Mouse (Mus musculus) cerebellum, adult 8-10 months (tissue): ENCODE results near the gene Chit1.

Experiments
- DNase-seq: peaks from one replicate; pipeline ENCODE4 v3.0.0; 2022

Chit1 gene

DNA sequence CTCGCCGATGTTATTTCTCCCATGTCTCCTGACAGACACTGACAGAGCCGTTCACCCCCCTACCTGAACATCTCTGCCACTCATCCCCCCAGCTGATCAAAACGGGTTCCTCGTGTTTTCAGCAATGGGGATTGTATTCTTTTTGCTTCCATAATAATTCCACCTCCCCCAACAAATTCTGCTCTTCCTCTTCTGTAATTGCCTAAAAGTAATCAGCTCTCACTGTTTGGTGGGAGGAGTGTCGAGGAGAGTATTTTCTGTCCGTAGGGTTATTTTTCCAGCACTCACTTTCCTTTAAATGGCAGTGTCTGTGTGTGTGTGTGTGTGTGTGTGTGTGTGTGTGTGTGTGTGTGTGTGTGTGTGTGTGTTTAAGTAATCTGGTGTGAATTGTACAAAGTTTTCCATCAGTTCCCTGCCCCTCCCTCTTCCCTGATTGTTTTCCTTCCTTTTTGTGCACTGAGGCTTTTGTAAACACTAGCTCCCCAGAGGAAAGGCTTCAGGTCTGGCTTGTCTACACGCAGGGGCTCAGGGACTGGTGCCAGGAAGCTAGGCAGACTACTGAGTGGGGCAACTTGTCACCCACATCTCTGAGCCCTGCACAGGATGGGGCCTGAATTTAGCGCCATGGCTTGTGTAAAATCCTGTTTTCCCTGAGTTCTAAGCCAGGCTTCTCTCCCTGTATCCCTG lies 31.4 kb upstream of the Chit1 start:
- DNase-seq, result no peak

GRCm38 (mm10) chr1:134080406-134080805 lies 30.6 kb upstream of the Chit1 start:
- no peak for DNase-seq

GRCm38 (mm10) chr1:134080881-134081450 lies 30.1 kb upstream of the Chit1 start:
- DNase-seq, result no peak

GRCm38 (mm10) chr1:134082987-134083516 lies 28.0 kb upstream of the Chit1 start:
- no peak for DNase-seq

- DNase-seq, result no peak
Observed at GRCm38 (mm10) chr1:134083676-134084075, 27.4 kb upstream of the Chit1 start.

DNA sequence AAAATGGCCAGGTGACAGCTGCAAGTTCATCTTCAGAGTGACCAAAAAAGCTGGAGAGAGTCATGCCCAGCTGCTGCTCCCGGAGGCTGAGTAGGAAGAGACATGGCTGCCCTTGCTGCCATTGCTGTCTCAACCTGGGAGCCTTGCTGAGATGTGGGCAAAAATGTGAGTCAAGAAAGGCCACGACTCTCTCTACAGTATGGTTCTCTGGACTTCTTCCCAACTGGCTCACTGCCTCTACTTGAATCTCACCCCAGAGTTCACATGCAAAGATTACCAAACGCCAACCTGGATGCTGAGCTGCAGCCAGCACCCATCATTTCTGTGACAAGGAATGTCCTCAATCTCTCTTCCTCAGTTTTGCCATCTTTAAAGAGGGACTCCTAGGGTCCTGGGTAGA lies 26.9 kb upstream of the Chit1 start:
- DNase-seq, result no peak

- DNase-seq, result no peak
Observed at GRCm38 (mm10) chr1:134086017-134086416, 25.0 kb upstream of the Chit1 start.

- peak; percentile 56 for DNase-seq
Observed at GRCm38 (mm10) chr1:134086811-134087398, 24.1 kb upstream of the Chit1 start.

DNA sequence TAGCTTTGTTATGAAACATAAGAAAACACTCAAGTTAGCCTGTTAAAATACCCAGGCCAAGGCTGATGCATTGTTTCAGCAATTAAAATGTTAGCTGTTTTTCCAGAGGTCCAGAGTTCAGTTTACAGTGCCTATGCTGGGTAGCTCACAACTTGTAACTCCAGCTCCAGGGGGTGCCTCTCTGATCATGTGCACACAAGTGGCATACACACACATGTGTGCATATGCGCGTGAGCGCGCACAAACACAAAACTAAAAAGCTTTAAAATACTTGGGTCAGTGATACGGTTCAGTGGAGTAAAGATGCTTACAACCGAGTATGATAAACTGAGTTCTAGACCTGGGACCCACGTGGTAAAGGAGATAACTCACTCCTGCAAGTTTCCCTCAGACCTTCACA lies 22.0 kb upstream of the Chit1 start:
- DNase-seq, result no peak

- DNase-seq, result no peak
Observed at GRCm38 (mm10) chr1:134091851-134092250, 19.2 kb upstream of the Chit1 start.

- DNase-seq, result no peak
Observed at GRCm38 (mm10) chr1:134092368-134092767, 18.7 kb upstream of the Chit1 start.

- peak; percentile 88 for DNase-seq
Observed at GRCm38 (mm10) chr1:134092852-134093770, 17.9 kb upstream of the Chit1 start.

- peak; percentile 31 for DNase-seq
Observed at GRCm38 (mm10) chr1:134093771-134094526, 17.1 kb upstream of the Chit1 start.

- DNase-seq, result peak; percentile 5
Observed at GRCm38 (mm10) chr1:134095033-134095612, 15.9 kb upstream of the Chit1 start.

DNA sequence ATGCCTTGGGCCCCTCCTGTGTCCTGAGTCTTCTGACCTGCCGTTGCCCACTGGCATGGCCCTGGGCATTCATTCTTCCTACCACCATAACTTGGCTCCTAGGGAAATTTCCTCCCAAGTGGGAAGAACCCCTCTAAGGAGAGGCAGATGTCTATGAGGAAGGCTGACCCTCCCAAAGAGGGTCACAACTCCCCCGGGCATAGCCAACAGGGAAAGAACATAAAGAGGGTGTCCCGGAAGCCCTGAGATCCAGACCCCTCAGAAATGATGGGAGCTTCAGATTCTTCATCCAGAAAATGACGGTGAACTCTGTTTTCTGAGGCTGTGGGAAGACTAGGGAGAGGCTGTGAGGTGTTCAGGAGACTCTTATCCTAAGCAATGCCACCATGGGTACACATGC lies 15.3 kb upstream of the Chit1 start:
- peak; percentile 6 for DNase-seq

- peak; percentile 18 for DNase-seq
Observed at GRCm38 (mm10) chr1:134096264-134096934, 14.6 kb upstream of the Chit1 start.

GRCm38 (mm10) chr1:134097080-134097855 lies 13.8 kb upstream of the Chit1 start:
- no peak for DNase-seq

GRCm38 (mm10) chr1:134097956-134098725 lies 12.9 kb upstream of the Chit1 start:
- DNase-seq, result no peak

- no peak for DNase-seq
Observed at GRCm38 (mm10) chr1:134098726-134099515, 12.1 kb upstream of the Chit1 start.
